Mouse (Mus musculus) hindbrain, embryonic 16.5 days (tissue): ENCODE data around the gene Rbm17. TPM values are rescaled to one million over a fixed set of nuclear protein-coding genes. Genes with fewer than 3 reads are reported as not detected.
A peak's percentile ranks its signal among the peaks of the same experiment; 100 is the strongest.

ENCODE experiments used
- ATAC-seq: fragments of 200-750 bp; cut with Nextera tagmentation; 2 replicates; pipeline ENCODE4 v1.8.0; 2017; ENCODE audit warnings: moderate TSS enrichment, moderate library complexity
- H3K27ac ChIP-seq: fragments of 300-500 bp; sonication (generic); 2 replicates; pipeline ENCODE4 v1.5.1; 2014; ENCODE audit warnings: low read depth, mild to moderate bottlenecking, control low read depth, low read length, moderate library complexity
- H3K27me3 ChIP-seq: fragments of 300-500 bp; sonication (generic); replicated peaks from 2 replicates; pipeline ENCODE4 v1.6.1; 2014; ENCODE audit warnings: low read length; ENCODE audit not compliant: control insufficient read depth, insufficient read depth
- H3K36me3 ChIP-seq: fragments of 300-500 bp; sonication (generic); 2 replicates; pipeline ENCODE4 v1.6.1; 2014; ENCODE audit warnings: mild to moderate bottlenecking, low read length, moderate library complexity, mixed read lengths; ENCODE audit not compliant: control insufficient read depth, insufficient read depth
- H3K4me1 ChIP-seq: fragments of 300-500 bp; sonication (generic); 2 replicates; pipeline ENCODE4 v1.6.1; 2014; ENCODE audit warnings: low read depth, low read length; ENCODE audit not compliant: control insufficient read depth, insufficient read depth
- H3K4me2 ChIP-seq: fragments of 300-500 bp; sonication (generic); 2 replicates; pipeline ENCODE4 v1.6.1; 2014; ENCODE audit warnings: mild to moderate bottlenecking, low read length, control low read depth, moderate library complexity
- H3K4me3 ChIP-seq: fragments of 300-500 bp; sonication (generic); 2 replicates; pipeline ENCODE4 v1.5.1; 2014; ENCODE audit warnings: mild to moderate bottlenecking, low read length, control low read depth, moderate library complexity
- H3K9ac ChIP-seq: fragments of 300-500 bp; sonication (generic); 2 replicates; pipeline ENCODE4 v1.6.1; 2014; ENCODE audit warnings: low read depth, mild to moderate bottlenecking, control low read depth, low read length, moderate library complexity
- H3K9me3 ChIP-seq: fragments of 300-500 bp; sonication (generic); 2 replicates; pipeline ENCODE4 v1.6.1; 2014; ENCODE audit warnings: mild to moderate bottlenecking, low read length, moderate library complexity; ENCODE audit not compliant: control insufficient read depth
- WGBS: fragments of 180-500 bp; shearing (Covaris S2); extraction: QIAGEN DNeasy Blood & Tissue Kit; methylation state at CpG from one replicate; pipeline ENCODE4 v1.1.7; 2014; 5-methylcytosine and 5-hydroxymethylcytosine counted together
- polyA plus RNA-seq: library from polyadenylated mRNA; unstranded; fragments of >200 nt; fragmentation: Nextera tagmentation; extraction: Ambion mirVana; gene quantifications from 2 replicates; pipeline ENCODE4 v1.2.1, GENCODE M21; 2015

Rbm17 gene
- polyA plus RNA-seq, 1 experiment from 2014 or later: 120 TPM

GRCm38 (mm10) chr2:11568471-11568870 lies 35.5 kb downstream of the Rbm17 start:
- ATAC-seq: no peak
- H3K9me3 ChIP-seq: no peaks in the 10 kb centered on the region
- H3K4me1 ChIP-seq: no peaks in the 10 kb centered on the region
- H3K27ac ChIP-seq: no peak overlapping the region
- no peak overlapping the region for H3K4me3 ChIP-seq
- no peaks in the 10 kb centered on the region for H3K27me3 ChIP-seq
- no peak overlapping the region for H3K9ac ChIP-seq
- no peak overlapping the region for H3K4me2 ChIP-seq
- H3K36me3 ChIP-seq: no peaks in the 10 kb centered on the region
- 81% methylated on average over 7 of the region's 7 CpGs for WGBS

DNA sequence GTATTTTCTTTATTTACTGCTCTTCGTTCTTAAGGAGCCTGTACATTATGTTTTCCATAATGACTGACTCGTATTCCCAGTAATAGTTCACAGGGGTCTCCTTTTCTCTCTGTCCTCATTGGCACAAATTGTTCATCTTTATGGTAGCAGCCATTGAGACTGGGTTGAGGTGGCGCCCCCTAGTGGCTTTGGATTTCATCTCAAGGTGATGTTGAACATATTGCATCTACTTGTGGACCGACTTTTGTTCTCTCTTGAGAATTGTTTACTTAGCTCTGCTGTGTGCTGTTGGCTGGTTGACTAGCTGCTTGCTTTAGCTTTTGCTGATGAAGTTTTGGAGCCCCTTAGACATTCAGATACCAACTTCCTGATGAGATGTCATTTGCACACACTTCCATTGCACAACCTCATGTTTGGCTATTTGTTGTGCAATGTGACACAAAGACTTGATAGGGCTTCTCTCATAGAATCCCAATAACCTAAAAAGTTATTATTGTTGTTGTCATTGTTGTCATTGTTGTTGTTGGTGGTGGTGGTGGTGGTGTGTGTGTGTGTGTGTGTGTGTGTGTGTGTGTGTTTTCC lies 36.1 kb downstream of the Rbm17 start:
- no peak overlapping the region for H3K9ac ChIP-seq
- no peak for ATAC-seq
- 53% methylated on average over 4 of the region's 4 CpGs for WGBS
- H3K4me1 ChIP-seq: no peaks in the 10 kb centered on the region
- no peak overlapping the region for H3K4me3 ChIP-seq
- H3K4me2 ChIP-seq: no peak overlapping the region
- no peaks in the 10 kb centered on the region for H3K36me3 ChIP-seq
- no peaks in the 10 kb centered on the region for H3K27me3 ChIP-seq
- H3K27ac ChIP-seq: no peak overlapping the region
- H3K9me3 ChIP-seq: no peaks in the 10 kb centered on the region

DNA sequence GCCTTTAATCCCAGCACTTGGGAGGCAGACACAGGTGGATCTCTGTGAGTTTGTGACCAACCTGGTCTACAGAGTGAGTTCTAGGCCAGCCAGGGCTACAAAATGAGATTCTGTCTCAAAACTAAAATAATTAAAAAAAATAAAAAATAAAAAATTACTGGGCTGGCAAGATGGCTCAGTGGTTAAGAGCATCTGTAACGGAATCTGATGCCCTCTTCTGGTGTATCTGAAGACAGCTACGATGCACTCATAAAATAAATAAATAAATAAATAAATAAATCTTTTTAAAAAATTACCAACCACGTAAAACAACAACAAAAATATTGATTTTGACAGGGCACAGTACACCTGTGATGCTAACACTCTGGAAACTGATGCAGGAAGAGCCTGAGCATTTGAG lies 37.1 kb downstream of the Rbm17 start:
- no peak for ATAC-seq
- Histone ChIP-seq H3K4me2 (no peak overlapping the region), H3K4me3 (no peak overlapping the region), H3K36me3 (no peaks in the 10 kb centered on the region), H3K4me1 (no peaks in the 10 kb centered on the region), H3K27ac (no peak overlapping the region), H3K9me3 (no peaks in the 10 kb centered on the region), H3K27me3 (no peaks in the 10 kb centered on the region), H3K9ac (no peak overlapping the region)
- WGBS: 89% methylated on average over 3 of the region's 3 CpGs

- Histone ChIP-seq H3K4me1 (no peaks in the 10 kb centered on the region), H3K27ac (no peak overlapping the region), H3K4me3 (no peak overlapping the region), H3K4me2 (no peak overlapping the region), H3K27me3 (no peaks in the 10 kb centered on the region), H3K9ac (no peak overlapping the region), H3K36me3 (no peaks in the 10 kb centered on the region), H3K9me3 (no peaks in the 10 kb centered on the region)
- peak; percentile 24; the same call in 1 of the 2 replicates for ATAC-seq
- WGBS: 48% methylated on average over 7 of the region's 7 CpGs
These were observed 37.7 kb downstream of the Rbm17 start for GRCm38 (mm10) chr2:11566241-11566640.

GRCm38 (mm10) chr2:11564768-11565167 lies 39.2 kb downstream of the Rbm17 start:
- ATAC-seq: no peak
- WGBS: 91% methylated on average over 6 of the region's 6 CpGs
- Histone ChIP-seq H3K9me3 (no peaks in the 10 kb centered on the region), H3K4me3 (no peak overlapping the region), H3K27ac (no peak overlapping the region), H3K9ac (no peak overlapping the region), H3K36me3 (no peaks in the 10 kb centered on the region), H3K4me2 (no peak overlapping the region), H3K27me3 (no peaks in the 10 kb centered on the region), H3K4me1 (no peaks in the 10 kb centered on the region)

GRCm38 (mm10) chr2:11563256-11563655 lies 40.7 kb downstream of the Rbm17 start:
- Histone ChIP-seq H3K36me3 (no peaks in the 10 kb centered on the region), H3K27me3 (no peaks in the 10 kb centered on the region), H3K27ac (no peak overlapping the region), H3K4me3 (no peak overlapping the region), H3K4me2 (no peak overlapping the region), H3K9me3 (no peaks in the 10 kb centered on the region), H3K9ac (no peak overlapping the region), H3K4me1 (no peaks in the 10 kb centered on the region)
- no peak for ATAC-seq
- 92% methylated on average over 17 of the region's 17 CpGs for WGBS

DNA sequence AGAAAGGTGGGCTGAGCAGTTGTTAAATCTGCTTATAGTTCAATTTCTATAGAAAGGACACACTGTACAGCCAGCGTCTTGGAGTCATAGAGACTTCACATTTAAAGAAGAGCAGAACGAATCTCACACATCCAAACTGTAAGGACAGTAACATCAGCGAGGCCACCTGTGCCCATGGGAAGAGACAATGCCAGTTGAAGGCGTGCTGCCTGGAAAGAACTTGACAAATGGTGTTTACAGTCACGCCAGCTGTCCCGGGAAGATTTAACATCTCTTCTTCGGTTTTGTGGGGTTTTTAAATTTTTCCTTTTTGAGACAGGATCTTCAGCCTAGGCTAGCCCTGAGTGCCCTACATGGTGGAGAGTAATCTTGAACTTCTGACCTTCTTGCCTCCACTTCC lies 45.3 kb downstream of the Rbm17 start:
- no peaks in the 10 kb centered on the region for H3K9me3 ChIP-seq
- H3K4me2 ChIP-seq: no peak overlapping the region
- no peak overlapping the region for H3K9ac ChIP-seq
- H3K4me1 ChIP-seq: no peaks in the 10 kb centered on the region; the same call in 1 of the 2 replicates
- H3K27me3 ChIP-seq: peaks cover 5% of the 10 kb centered on the region
- no peak overlapping the region for H3K4me3 ChIP-seq
- no peak for ATAC-seq
- H3K36me3 ChIP-seq: no peaks in the 10 kb centered on the region
- no peak overlapping the region for H3K27ac ChIP-seq
- WGBS: 90% methylated on average over 7 of the region's 7 CpGs

DNA sequence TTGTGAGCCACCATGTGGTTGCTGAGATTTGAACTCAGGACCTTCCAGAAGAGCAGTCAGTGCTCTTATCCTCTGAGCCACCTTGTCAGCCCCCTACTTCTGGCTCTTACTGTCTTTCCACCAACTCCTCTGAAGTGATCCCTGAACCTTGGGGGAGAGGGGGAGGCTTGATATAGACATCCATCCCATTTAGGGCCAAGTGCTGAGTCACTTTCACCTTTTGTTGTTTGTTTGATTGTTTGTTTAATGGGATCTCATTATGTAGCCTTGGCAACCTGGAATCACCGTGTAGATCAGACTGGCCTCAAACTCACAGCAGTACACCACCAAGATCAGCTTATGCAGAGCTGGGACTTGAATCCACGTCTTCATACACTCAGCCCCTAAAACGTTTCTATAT lies 46.7 kb downstream of the Rbm17 start:
- ATAC-seq: no peak
- no peaks in the 10 kb centered on the region for H3K36me3 ChIP-seq
- no peak overlapping the region for H3K27ac ChIP-seq
- H3K4me1 ChIP-seq: peaks cover 7% of the 10 kb centered on the region
- H3K9ac ChIP-seq: no peak overlapping the region
- WGBS: 56% methylated on average over 3 of the region's 3 CpGs
- H3K4me2 ChIP-seq: no peak overlapping the region
- H3K27me3 ChIP-seq: peaks cover 5% of the 10 kb centered on the region
- no peaks in the 10 kb centered on the region for H3K9me3 ChIP-seq
- H3K4me3 ChIP-seq: no peak overlapping the region

DNA sequence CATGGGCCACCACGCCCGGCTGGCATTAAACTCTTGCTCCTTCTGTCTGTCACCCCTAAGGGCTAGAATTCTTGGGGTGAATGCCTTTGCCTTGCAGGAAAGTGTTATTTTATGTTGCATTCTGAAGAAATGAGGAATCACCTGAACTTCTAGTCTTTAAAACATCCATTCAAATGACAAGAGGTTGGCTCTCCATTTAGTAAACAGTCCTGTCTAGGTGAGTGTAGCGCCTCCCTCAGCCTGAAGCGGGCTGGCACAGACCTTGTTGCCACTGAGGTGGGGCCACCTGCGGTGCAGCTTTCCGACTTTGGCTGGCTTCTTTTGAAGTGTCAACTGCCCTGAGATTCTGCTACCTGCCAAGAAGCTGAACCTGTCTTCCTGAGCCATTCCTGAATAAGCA lies 48.6 kb downstream of the Rbm17 start:
- Histone ChIP-seq H3K9ac (no peak overlapping the region), H3K36me3 (no peaks in the 10 kb centered on the region), H3K4me2 (no peak overlapping the region), H3K4me1 (peaks cover 7% of the 10 kb centered on the region), H3K27me3 (peaks cover 5% of the 10 kb centered on the region), H3K9me3 (no peaks in the 10 kb centered on the region), H3K4me3 (no peak overlapping the region), H3K27ac (no peak overlapping the region)
- no peak for ATAC-seq
- WGBS: 49% methylated on average over 6 of the region's 6 CpGs
